Mouse (Mus musculus): ENCODE measurements at regions not wholly inside any gene's neighbourhood (a gene's known extent, or its start where the extent isn't known, plus 50 kb on each side); places are given as distances from the start of the nearest gene placed in this dataset.

DNA sequence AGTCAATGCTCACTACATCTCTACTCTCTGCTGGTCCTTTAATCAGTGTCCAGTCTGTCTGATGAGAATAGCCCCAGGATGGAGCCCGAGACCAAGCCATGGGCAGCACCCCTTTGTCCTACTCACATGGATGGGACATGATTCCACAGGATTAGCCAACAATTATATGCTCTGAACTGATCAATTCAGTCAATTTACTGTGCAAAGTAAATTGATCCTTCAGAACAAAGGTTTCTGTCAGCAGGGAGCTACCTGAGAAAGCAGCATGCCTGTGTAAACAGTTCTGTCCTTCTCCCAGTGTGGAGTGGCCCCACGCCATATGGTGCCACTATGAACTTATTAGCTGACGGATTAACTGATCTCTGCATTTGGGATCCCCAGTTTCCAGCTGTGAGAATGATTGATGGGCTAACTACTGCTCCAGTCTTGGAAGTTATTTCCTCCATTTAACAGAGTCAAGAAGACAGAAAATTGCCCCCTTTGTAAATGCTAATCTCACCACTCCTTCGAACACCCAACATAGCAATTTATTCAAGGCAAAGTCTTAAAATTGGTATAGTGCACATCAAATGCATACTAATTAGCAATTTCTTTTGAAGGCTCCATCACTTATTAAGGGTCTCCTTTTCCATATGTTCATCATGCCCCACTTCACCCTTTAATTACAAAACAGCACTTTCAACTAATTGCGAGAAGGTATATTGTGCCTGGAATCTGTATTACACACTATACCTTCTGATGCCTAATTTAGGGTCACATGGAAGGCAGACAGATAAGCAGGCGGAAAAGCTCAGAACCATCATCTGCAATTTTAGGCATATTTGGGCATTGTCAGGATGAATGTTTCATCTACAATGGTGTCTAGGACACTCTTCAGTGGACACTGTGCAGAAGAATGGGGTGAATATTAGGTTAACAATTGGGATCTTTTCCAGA is 417.3 kb downstream of the Tmem161b start:
- no peak for TF ChIP-seq CTCF (IDR thresholded peaks at IDR 0.05; ENCODE audit: low read depth)
- no peaks in the 10 kb centered on the region for H3K9me3 ChIP-seq (ENCODE audit: low read length)
- H3K9ac ChIP-seq = no peak overlapping the region
- no peaks in the 10 kb centered on the region for H3K4me1 ChIP-seq (ENCODE audit: insufficient read depth)
- DNase-seq (no peak), ATAC-seq (no peak)
- no peaks in the 10 kb centered on the region for H3K27me3 ChIP-seq (ENCODE audit: insufficient read depth, low read length)
- no peaks in the 10 kb centered on the region for H3K36me3 ChIP-seq (ENCODE audit: insufficient read depth)
- H3K27ac ChIP-seq (ENCODE audit: low read depth, low read length) = no peak overlapping the region; the same call in 1 of the 2 replicates
- no peak overlapping the region for H3K4me2 ChIP-seq (ENCODE audit: low read depth)
- no peak overlapping the region for H3K4me3 ChIP-seq (ENCODE audit: low read depth, low read length)
- 22% methylated on average over 6 of the region's 6 CpGs for WGBS

DNA sequence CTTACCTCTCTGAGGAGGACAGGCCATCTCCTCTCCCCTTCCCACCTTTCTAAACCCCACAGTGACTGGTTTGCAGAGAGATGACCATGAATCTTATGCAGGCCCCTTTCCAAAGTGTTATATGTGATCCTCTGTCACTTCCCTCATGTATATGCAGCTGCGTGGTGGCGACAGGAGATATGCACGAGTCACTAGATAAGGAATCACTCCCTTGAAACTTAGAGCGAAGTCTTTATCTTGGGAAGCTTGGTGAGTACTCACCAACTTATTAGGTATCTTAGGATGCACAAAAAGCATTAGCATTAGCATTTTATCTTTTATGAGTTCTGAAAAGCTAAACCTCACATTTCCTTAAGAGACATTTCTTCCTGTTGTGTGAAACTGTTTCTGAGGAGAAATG is 421.9 kb downstream of the Tmem161b start:
- Histone ChIP-seq H3K36me3 (ENCODE audit: insufficient read depth) (no peaks in the 10 kb centered on the region), H3K27me3 (ENCODE audit: insufficient read depth, low read length) (no peaks in the 10 kb centered on the region), H3K9me3 (ENCODE audit: low read length) (no peaks in the 10 kb centered on the region), H3K9ac (no peak overlapping the region), H3K4me1 (ENCODE audit: insufficient read depth) (no peaks in the 10 kb centered on the region), H3K4me2 (ENCODE audit: low read depth) (no peak overlapping the region), H3K27ac (ENCODE audit: low read depth, low read length) (no peak overlapping the region), H3K4me3 (ENCODE audit: low read depth, low read length) (no peak overlapping the region)
- TF ChIP-seq CTCF (IDR thresholded peaks at IDR 0.05; ENCODE audit: low read depth) = no peak
- ATAC-seq = no peak
- 98% methylated on average over 4 of the region's 4 CpGs for WGBS
- no peak for DNase-seq

DNA sequence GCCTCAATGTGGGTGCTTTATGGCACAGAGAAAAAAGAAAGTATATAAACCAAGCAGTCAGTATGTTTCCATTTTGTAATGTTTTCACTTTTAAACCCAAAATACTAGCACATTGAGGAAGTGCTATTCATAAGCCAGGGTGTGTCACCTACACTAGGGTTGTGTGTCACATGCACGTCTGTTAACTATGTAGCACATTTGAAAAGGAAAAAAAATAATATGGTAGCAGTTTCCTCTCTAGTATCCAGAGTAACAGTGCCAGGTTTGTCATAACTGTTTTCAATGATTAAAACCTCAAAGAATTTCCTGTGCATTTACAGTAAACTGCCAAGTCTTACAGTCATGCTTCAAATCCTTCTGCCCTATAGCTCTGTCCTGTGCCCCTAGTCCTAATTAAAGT is 424.8 kb downstream of the Tmem161b start:
- Histone ChIP-seq H3K4me1 (ENCODE audit: insufficient read depth) (no peaks in the 10 kb centered on the region), H3K9ac (no peak overlapping the region), H3K9me3 (ENCODE audit: low read length) (no peaks in the 10 kb centered on the region), H3K4me2 (ENCODE audit: low read depth) (no peak overlapping the region), H3K27ac (ENCODE audit: low read depth, low read length) (no peak overlapping the region), H3K27me3 (ENCODE audit: insufficient read depth, low read length) (no peaks in the 10 kb centered on the region), H3K36me3 (ENCODE audit: insufficient read depth) (no peaks in the 10 kb centered on the region), H3K4me3 (ENCODE audit: low read depth, low read length) (no peak overlapping the region)
- TF ChIP-seq CTCF (IDR thresholded peaks at IDR 0.05; ENCODE audit: low read depth) = no peak
- 50% methylated on average over 1 of the region's 1 CpGs for WGBS
- ATAC-seq (no peak), DNase-seq (no peak)

DNA sequence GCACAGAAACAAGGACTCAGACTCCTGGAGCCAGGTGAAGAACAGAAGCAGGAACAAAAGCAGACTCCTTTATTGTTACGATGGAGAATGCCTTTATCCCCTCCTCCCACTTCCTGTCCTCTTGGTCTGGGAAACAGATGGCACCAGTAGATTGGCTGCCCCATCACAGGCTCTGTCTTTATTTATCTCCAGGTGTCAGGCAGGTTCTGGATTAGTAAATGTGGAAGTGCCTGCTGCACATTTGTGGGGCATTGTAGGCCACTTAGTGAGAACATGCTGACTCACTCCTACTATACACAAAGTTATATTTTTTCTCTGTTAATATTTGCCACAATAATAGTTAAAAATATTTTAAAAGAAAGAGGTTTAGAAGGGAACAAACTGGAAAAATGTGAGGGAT is 426.0 kb downstream of the Tmem161b start:
- ATAC-seq (no peak), DNase-seq (no peak)
- Histone ChIP-seq H3K9ac (no peak overlapping the region), H3K4me1 (ENCODE audit: insufficient read depth) (no peaks in the 10 kb centered on the region), H3K9me3 (ENCODE audit: low read length) (no peaks in the 10 kb centered on the region), H3K4me3 (ENCODE audit: low read depth, low read length) (no peak overlapping the region), H3K27me3 (ENCODE audit: insufficient read depth, low read length) (no peaks in the 10 kb centered on the region), H3K36me3 (ENCODE audit: insufficient read depth) (no peaks in the 10 kb centered on the region), H3K4me2 (ENCODE audit: low read depth) (no peak overlapping the region), H3K27ac (ENCODE audit: low read depth, low read length) (no peak overlapping the region)
- TF ChIP-seq CTCF (IDR thresholded peaks at IDR 0.05; ENCODE audit: low read depth) = no peak
- 83% methylated on average over 1 of the region's 1 CpGs for WGBS

DNA sequence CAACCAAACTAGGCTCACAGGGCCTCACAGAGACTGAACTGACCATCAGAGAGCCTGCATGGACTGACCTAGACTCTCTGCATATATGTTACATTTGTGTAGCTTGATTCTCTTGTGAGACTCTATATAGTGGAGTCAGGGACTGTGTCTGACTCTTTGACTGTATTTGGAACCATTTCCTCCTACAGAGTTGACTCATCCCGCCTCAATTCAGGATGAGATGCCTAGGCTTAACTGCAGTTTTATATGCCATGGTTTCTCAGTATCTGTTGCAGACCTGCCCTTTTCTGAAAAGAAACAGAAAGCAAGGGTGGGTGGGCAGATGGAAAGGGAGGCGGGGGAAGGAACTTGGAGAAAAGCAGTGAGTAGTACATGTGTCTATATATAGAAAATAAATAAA is 441.9 kb downstream of the Tmem161b start:
- Histone ChIP-seq H3K9me3 (ENCODE audit: low read length) (no peaks in the 10 kb centered on the region), H3K36me3 (ENCODE audit: insufficient read depth) (no peaks in the 10 kb centered on the region), H3K27me3 (ENCODE audit: insufficient read depth, low read length) (no peaks in the 10 kb centered on the region), H3K27ac (ENCODE audit: low read depth, low read length) (no peak overlapping the region), H3K4me1 (ENCODE audit: insufficient read depth) (no peaks in the 10 kb centered on the region), H3K4me2 (ENCODE audit: low read depth) (no peak overlapping the region), H3K9ac (no peak overlapping the region), H3K4me3 (ENCODE audit: low read depth, low read length) (no peak overlapping the region)
- no peak for TF ChIP-seq CTCF (IDR thresholded peaks at IDR 0.05; ENCODE audit: low read depth)
- WGBS = 93% methylated on average over 2 of the region's 2 CpGs
- no peak for DNase-seq
- no peak for ATAC-seq

DNA sequence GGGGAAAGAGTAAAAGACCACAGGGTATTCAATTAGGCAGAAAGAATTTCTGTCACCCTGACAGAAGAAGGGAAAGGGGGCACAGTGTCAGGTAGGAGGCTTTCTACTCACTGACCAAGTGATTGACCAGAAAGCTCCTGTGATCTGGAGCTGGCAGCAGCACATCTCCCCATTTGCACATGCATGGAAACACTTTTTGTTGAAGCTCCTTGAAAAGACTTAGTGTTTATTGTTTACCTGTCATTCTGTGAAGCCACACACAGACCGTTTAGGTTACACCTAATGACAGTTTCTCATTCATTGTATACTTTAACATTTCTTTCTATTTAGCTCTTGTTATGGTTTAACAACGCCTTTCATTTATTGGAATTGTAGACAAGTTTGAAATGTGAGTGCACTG is 458.9 kb downstream of the Tmem161b start:
- Histone ChIP-seq H3K9ac (no peak overlapping the region), H3K9me3 (ENCODE audit: low read length) (no peaks in the 10 kb centered on the region), H3K36me3 (ENCODE audit: insufficient read depth) (no peaks in the 10 kb centered on the region), H3K27ac (ENCODE audit: low read depth, low read length) (no peak overlapping the region), H3K27me3 (ENCODE audit: insufficient read depth, low read length) (no peaks in the 10 kb centered on the region), H3K4me2 (ENCODE audit: low read depth) (no peak overlapping the region), H3K4me1 (ENCODE audit: insufficient read depth) (no peaks in the 10 kb centered on the region), H3K4me3 (ENCODE audit: low read depth, low read length) (no peak overlapping the region)
- ATAC-seq = no peak
- DNase-seq = no peak
- no peak for TF ChIP-seq CTCF (IDR thresholded peaks at IDR 0.05; ENCODE audit: low read depth)
- whole genome bisulfite sequencing = 17% methylated on average over 2 of the region's 2 CpGs

DNA sequence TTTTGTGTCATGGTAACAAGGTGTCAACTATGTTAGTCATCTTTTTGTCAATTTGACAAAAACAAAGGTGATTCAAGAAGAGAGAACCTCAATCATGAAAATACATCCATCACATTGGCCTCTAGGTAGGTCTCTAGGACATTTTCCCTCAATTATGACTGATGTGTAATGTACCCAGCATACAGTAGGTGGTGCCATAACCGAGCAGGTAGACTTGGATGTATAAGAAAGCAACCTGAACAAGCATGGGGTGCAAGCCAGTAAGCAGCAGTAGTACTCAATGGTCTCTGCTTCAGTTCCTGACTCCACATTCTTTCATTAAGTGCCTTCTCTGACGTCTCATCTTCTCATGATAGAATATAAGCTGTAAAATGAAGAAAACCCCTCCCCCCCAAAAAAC is 463.8 kb downstream of the Tmem161b start:
- DNase-seq (no peak), ATAC-seq (no peak)
- no peaks in the 10 kb centered on the region for H3K36me3 ChIP-seq (ENCODE audit: insufficient read depth)
- no peak overlapping the region for H3K4me2 ChIP-seq (ENCODE audit: low read depth)
- TF ChIP-seq CTCF (IDR thresholded peaks at IDR 0.05; ENCODE audit: low read depth) = no peak
- no peak overlapping the region for H3K4me3 ChIP-seq (ENCODE audit: low read depth, low read length)
- 71% methylated on average over 2 of the region's 2 CpGs for WGBS
- H3K9me3 ChIP-seq (ENCODE audit: low read length) = no peaks in the 10 kb centered on the region
- H3K27ac ChIP-seq (ENCODE audit: low read depth, low read length) = no peak overlapping the region
- H3K9ac ChIP-seq = no peak overlapping the region
- H3K4me1 ChIP-seq (ENCODE audit: insufficient read depth) = no peaks in the 10 kb centered on the region
- H3K27me3 ChIP-seq (ENCODE audit: insufficient read depth, low read length) = no peaks in the 10 kb centered on the region

All from forebrain, postnatal 0 days (tissue).